Mouse (Mus musculus) liver, postnatal 0 days (tissue): ENCODE results near the gene Plpp1.

ENCODE experiments used
- CTCF ChIP-seq: sonication (generic); IDR thresholded peaks from 2 replicates; pipeline ENCODE4 v1.5.1; 2016; ENCODE audit warnings: antibody characterized with exemption, low read depth
- EP300 ChIP-seq: IDR thresholded peaks from 2 replicates; pipeline ENCODE4 v1.6.1; 2016; ENCODE audit warnings: antibody characterized with exemption, low read depth, mild to moderate bottlenecking

GRCm38 (mm10) chr13:112870039-112870690, 69.6 kb downstream of the Plpp1 start:
- no peak for TF ChIP-seq CTCF
- TF ChIP-seq EP300 = no peak
